Mouse (Mus musculus): Measurements from ENCODE around the gene Znrf3. TPM values are rescaled to one million over a fixed set of nuclear protein-coding genes. Genes with fewer than 3 reads are reported as not detected.

The Znrf3 gene
- total RNA-seq, 2 experiments from 2014 or later, result 17.6 to 21.0 TPM

DNA sequence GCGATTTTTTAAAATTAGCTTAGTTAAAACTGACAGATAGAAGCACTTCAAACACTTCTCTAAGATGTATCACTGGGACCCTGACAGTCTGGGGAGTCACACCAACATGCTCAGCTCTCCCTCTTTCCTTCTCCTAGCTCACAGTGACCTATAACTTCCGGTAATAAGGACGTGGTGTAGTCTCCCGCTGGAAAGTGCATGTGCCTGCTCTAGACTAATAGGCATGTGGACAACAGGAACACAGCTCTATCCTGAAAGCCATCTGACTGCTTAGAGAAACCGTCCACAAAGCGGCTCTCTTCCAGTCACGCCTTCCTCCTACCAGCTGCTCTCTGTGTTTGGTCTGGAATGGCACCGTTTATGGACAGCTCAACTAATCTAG lies 199.9 kb downstream of the Znrf3 start:
- no peak for DNase-seq
- intact Hi-C loops (cut with DNase I), result no loop called here

DNA sequence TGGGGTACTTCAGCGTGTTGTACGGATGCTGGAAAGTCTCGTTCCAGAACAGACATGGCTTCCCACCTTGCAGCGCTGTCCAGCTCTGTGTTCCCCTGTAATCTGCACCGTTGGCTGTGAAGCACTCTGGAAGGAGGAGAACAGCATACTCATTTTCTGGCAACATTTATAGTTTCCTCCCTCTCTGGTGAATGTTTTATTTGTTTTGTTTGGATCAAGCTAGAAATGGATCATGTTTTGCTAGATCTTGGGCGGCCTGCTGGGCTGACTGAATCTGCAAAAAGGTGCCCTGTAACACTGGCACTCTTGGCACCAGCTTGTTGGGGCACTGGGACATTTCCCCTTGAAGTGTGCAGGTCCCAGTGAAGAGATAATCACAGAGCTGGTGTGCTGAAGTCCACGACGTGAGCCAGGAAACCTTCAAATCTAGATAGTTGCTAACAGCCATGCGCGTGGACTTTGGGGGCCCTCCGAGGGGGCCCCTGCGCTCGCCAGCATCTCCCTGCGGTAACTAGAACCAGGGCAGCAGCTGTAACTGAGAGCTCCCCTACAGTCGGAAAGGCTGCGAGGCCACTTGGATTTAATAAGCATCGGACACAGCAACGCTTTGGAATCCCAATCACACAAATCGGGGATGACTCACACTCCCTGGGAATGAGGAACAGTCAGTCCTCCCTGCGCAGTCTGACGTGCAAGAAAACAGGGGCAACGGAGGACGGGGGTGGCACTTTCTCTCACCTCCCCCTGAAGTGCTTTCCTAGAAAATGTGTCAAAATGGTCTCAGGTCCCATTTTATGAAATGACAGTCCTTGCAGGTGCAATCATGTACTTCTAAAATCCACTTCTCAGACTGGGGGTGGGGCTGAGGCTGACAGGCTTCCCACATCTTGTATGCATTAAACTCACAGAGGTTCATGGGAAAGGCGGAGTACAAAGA lies 200.6 kb downstream of the Znrf3 start:
- no peak for DNase-seq
- intact Hi-C loops (cut with DNase I), result no loop called here

DNA sequence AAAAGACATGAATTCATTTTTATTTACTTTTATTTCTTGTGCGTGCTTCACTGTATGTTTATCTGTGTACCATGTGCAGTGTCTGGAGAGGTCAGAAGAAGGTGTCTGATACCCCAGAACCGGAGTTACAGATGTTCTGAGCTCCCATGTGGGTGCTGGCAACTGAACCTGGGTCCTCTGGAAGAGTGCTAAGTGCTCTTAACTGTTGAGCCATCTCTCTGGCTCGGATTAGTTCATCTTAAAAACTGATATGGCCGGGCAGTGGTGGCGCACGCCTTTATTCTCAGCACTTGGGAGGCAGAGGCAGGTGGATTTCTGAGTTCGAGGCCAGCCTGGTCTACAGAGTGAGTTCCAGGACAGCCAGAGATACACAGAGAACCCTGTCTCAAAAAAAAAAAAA lies 201.4 kb downstream of the Znrf3 start:
- intact Hi-C loops (cut with DNase I), result no loop called here
- no peak for DNase-seq

- intact Hi-C loops (cut with DNase I), result no loop called here
- DNase-seq, result no peak
Measured at GRCm38 (mm10) chr11:5242158-5242557, 202.5 kb downstream of the Znrf3 start.

GRCm38 (mm10) chr11:5239706-5240690 lies 204.6 kb downstream of the Znrf3 start:
- no peak for DNase-seq
- intact Hi-C loops (cut with DNase I), result no loop called here

Other genes with a start within 250 kb of the Znrf3 start
- 1 to 10 TPM; 9.0 to 9.8 TPM for gene Kremen1, start 183.3 kb downstream of the Znrf3 start, total RNA-seq (2021)
- gene Xbp1, start 75.8 kb upstream of the Znrf3 start, total RNA-seq (2021), result 100 to 1,000 TPM in 1 of 2 experiments, 10 to 100 TPM in 1; 91.7 to 110 TPM
- 10 to 100 TPM; 10.9 TPM for gene Ccdc117, start 97.3 kb upstream of the Znrf3 start, total RNA-seq (2021)
- not detected for gene Ankrd36, start 124.8 kb upstream of the Znrf3 start, total RNA-seq (2021)